Mouse (Mus musculus) liver, embryonic 12.5 days (tissue): Measurements from ENCODE around the gene Pomp. TPM values are rescaled to one million over a fixed set of nuclear protein-coding genes. Genes with fewer than 3 reads are reported as not detected.

Source experiments
- ATAC-seq: fragments of 200-750 bp; cut with Nextera tagmentation; 2 replicates; pipeline ENCODE4 v1.8.0; 2017; ENCODE audit warnings: moderate number of reproducible peaks, mild to moderate bottlenecking, moderate library complexity
- H3K27ac ChIP-seq: fragments of 300-500 bp; sonication (generic); 2 replicates; pipeline ENCODE4 v1.5.1; 2016; ENCODE audit warnings: mild to moderate bottlenecking
- H3K27me3 ChIP-seq: fragments of 300-500 bp; sonication (generic); replicated peaks from 2 replicates; pipeline ENCODE4 v1.6.1; 2016; ENCODE audit warnings: mild to moderate bottlenecking, moderate library complexity
- H3K36me3 ChIP-seq: fragments of 300-500 bp; sonication (generic); 2 replicates; pipeline ENCODE4 v1.6.1; 2016; ENCODE audit warnings: mild to moderate bottlenecking, moderate library complexity
- H3K4me1 ChIP-seq: fragments of 300-500 bp; sonication (generic); 2 replicates; pipeline ENCODE4 v1.6.1; 2016
- H3K4me2 ChIP-seq: fragments of 300-500 bp; sonication (generic); 2 replicates; pipeline ENCODE4 v1.6.1; 2016; ENCODE audit warnings: mild to moderate bottlenecking, moderate library complexity
- H3K4me3 ChIP-seq: fragments of 300-500 bp; sonication (generic); 2 replicates; pipeline ENCODE4 v1.5.1; 2016; ENCODE audit warnings: mild to moderate bottlenecking, moderate library complexity
- H3K9ac ChIP-seq: fragments of 300-500 bp; sonication (generic); 2 replicates; pipeline ENCODE4 v1.6.1; 2016; ENCODE audit warnings: mild to moderate bottlenecking, moderate library complexity
- H3K9me3 ChIP-seq: fragments of 300-500 bp; sonication (generic); replicated peaks from 2 replicates; pipeline ENCODE4 v1.6.1; 2016; ENCODE audit warnings: mild to moderate bottlenecking, moderate library complexity
- WGBS: fragments of 180-500 bp; shearing (Covaris S2); methylation state at CpG from one replicate; pipeline ENCODE4 v1.1.7; 2016; ENCODE audit not compliant: insufficient replicate concordance; 5-methylcytosine and 5-hydroxymethylcytosine counted together
- polyA plus RNA-seq: library from polyadenylated mRNA; unstranded; fragments of >200 nt; fragmentation: Nextera tagmentation; extraction: Ambion mirVana; gene quantifications from 2 replicates; pipeline ENCODE4 v1.2.1, GENCODE M21; 2016

Pomp gene
- 309 and 314 TPM in 2 replicates for polyA plus RNA-seq

DNA sequence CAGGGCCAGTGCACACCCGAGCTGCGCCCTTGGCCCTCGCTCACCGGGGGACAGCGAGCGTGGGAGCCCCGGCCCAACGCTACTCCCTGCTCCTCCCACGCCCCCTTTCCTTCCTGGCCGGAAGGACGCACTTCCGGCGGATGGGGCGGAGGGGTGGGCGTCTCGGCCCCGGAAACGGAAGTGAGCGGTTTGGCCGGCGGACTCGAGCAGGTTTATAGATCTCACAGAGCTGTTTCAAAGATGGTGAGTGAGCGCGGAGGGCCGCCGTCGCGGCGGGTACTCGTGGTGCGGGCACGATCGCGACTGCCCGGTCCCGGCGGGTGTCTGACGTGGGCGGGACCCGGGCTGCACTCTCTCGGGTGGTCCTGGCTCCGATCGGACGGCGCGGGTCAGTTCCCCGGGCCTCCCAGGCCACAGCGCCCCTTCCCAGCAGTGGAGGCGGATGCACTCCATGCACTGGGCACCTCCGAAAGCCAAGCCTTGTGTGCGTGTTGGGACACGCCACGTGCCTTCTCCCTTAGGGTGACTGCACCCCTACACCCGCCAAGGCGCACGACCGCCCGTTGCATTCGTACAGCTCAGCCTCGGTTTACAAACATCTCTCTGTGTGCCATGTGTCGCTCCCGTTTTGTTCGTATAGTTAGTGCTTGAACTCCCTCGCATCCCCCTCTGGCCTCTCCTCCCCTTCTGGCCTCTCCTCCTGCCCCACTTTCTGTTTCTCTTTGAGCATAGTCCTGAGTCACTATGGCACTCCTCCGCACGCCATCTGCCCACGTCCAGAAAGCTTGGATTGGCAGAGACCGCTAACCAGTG lies at the start of gene Pomp:
Gene Pomp, plus strand, starts transcription at position 13 of the 813 bp plus-strand sequence.
- Histone ChIP-seq H3K4me3 (peak within 1 kb of the TSS; percentile 99), H3K4me2 (peak within 1 kb of the TSS; percentile 88), H3K27me3 (no peaks in the 10 kb centered on the region), H3K9me3 (no peaks in the 10 kb centered on the region), H3K36me3 (peaks cover 36% of the 10 kb centered on the region), H3K9ac (peak within 1 kb of the TSS; percentile 94), H3K27ac (peak within 1 kb of the TSS; percentile 85), H3K4me1 (peaks cover 25% of the 10 kb centered on the region)
- ATAC-seq, result peak; percentile 87
- under 1% methylated on average over 68 of the region's 68 CpGs for WGBS

DNA sequence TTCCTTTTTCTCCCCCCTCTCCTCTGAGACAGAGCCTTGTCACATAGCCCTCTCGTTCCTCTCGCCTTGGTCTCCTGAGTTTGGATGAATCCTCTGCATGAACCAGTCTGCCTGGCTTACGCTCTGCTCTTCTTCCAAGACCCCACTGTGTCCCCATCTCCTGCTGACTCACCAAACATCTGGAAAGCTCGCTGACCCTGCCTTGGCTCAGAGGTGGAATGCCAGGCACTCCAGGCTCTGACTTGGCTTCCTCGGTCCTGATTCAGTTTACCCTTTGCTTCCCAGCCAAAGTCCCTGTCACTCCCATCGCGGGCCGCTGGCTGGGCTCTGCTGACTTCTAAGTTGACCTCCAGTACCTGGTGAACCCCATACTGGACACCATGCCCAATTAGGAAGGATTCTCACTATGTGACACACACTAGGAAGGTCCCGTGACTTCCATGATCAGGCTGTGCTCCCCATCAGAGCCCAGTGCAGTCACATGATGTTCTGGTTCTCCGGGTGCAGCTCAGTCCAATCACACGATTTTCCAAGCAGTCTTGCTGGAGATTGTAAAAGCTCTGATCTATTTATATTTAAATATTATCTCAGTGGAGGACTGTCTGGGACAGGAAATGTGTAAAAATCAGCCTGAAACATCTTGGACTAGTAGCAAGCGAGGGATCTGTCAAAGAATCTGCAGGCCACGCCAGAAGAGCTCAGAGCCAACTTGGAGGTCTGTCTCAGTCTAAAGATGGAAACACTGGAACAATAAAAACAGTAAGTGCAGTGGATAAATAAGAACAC lies 47.8 kb upstream of the Pomp start:
- H3K9me3 ChIP-seq, result peaks cover 4% of the 10 kb centered on the region
- WGBS, result 74% methylated on average over 13 of the region's 13 CpGs
- ATAC-seq, result no peak
- H3K27ac ChIP-seq, result no peak overlapping the region
- no peaks in the 10 kb centered on the region for H3K27me3 ChIP-seq
- H3K4me3 ChIP-seq, result no peak overlapping the region
- no peak overlapping the region for H3K9ac ChIP-seq
- H3K4me2 ChIP-seq, result no peak overlapping the region
- H3K36me3 ChIP-seq, result no peaks in the 10 kb centered on the region
- peaks cover 6% of the 10 kb centered on the region; the same call in 1 of the 2 replicates for H3K4me1 ChIP-seq

GRCm38 (mm10) chr5:147814971-147815370 lies 45.3 kb upstream of the Pomp start:
- Histone ChIP-seq H3K4me1 (peaks cover 6% of the 10 kb centered on the region; the same call in 1 of the 2 replicates), H3K4me2 (no peak overlapping the region), H3K9me3 (peaks cover 7% of the 10 kb centered on the region), H3K4me3 (no peak overlapping the region), H3K27ac (no peak overlapping the region), H3K27me3 (no peaks in the 10 kb centered on the region), H3K9ac (no peak overlapping the region), H3K36me3 (no peaks in the 10 kb centered on the region)
- no peak for ATAC-seq
- 65% methylated on average over 13 of the region's 13 CpGs for WGBS

- no peak overlapping the region for H3K4me3 ChIP-seq
- no peak overlapping the region for H3K27ac ChIP-seq
- H3K9me3 ChIP-seq, result peaks cover 7% of the 10 kb centered on the region
- 35% methylated on average over 8 of the region's 8 CpGs for WGBS
- 0 out of 2 replicates have a peak overlapping the region, but pooled peaks have one; percentile 10 for H3K4me2 ChIP-seq
- ATAC-seq, result peak; percentile 88
- H3K27me3 ChIP-seq, result no peaks in the 10 kb centered on the region
- H3K9ac ChIP-seq, result no peak overlapping the region
- no peaks in the 10 kb centered on the region for H3K36me3 ChIP-seq
- H3K4me1 ChIP-seq, result peaks cover 6% of the 10 kb centered on the region; the same call in 1 of the 2 replicates
Observed at GRCm38 (mm10) chr5:147815592-147815991, 44.7 kb upstream of the Pomp start.

DNA sequence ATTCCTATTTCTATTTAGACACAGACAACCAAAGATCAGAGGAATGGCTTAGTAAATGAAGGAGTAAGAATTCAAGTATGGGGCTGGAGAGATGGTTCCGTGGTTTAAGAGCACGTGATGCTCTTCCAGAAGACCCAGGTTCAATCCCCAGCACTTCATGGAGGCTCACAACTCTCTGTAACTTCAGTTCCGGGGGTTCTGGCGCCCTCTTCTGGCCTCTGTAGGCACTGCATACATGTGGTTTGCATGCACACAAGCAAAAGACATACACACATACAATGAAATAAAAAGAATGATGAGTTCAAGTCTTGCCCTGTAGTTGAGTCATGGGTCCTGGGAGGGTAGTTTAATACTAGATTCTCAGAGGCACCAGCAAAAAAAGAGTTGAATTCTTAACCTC lies 43.8 kb upstream of the Pomp start:
- no peak overlapping the region for H3K4me2 ChIP-seq
- 45% methylated on average over 4 of the region's 4 CpGs for WGBS
- peaks cover 7% of the 10 kb centered on the region for H3K9me3 ChIP-seq
- no peak for ATAC-seq
- H3K36me3 ChIP-seq, result no peaks in the 10 kb centered on the region
- no peak overlapping the region for H3K4me3 ChIP-seq
- H3K27ac ChIP-seq, result no peak overlapping the region
- no peaks in the 10 kb centered on the region for H3K27me3 ChIP-seq
- peaks cover 6% of the 10 kb centered on the region; the same call in 1 of the 2 replicates for H3K4me1 ChIP-seq
- H3K9ac ChIP-seq, result no peak overlapping the region

- Histone ChIP-seq H3K9me3 (peaks cover 7% of the 10 kb centered on the region), H3K27me3 (no peaks in the 10 kb centered on the region), H3K4me1 (peaks cover 6% of the 10 kb centered on the region; the same call in 1 of the 2 replicates), H3K27ac (no peak overlapping the region), H3K9ac (no peak overlapping the region), H3K36me3 (no peaks in the 10 kb centered on the region), H3K4me3 (no peak overlapping the region), H3K4me2 (no peak overlapping the region)
- WGBS, result 80% methylated on average over 9 of the region's 9 CpGs
- ATAC-seq, result no peak
Observed at GRCm38 (mm10) chr5:147817747-147818496, 42.3 kb upstream of the Pomp start.

DNA sequence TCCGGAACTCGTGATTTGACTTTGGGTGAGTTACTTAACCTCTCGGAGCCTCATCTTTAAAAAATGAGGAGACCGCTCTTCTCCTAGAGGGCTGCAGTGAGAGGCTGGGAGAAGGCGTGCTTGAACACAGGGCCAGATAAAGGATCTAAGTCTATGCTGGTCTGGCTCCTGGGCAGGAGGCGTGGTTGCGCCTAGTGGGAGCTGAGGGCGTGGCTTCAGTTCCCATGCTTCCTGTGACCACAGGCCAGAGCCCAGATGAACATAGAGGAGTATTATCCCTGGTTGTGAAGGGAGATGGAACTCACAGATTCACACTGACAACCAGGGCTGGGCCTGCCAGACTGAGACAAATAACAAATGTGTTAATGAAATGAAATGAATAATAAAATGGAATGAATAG lies 41.4 kb upstream of the Pomp start:
- H3K4me1 ChIP-seq, result peaks cover 6% of the 10 kb centered on the region; the same call in 1 of the 2 replicates
- no peaks in the 10 kb centered on the region for H3K27me3 ChIP-seq
- 75% methylated on average over 8 of the region's 8 CpGs for WGBS
- no peak overlapping the region for H3K4me2 ChIP-seq
- no peak overlapping the region for H3K9ac ChIP-seq
- no peak overlapping the region for H3K4me3 ChIP-seq
- H3K27ac ChIP-seq, result no peak overlapping the region
- H3K36me3 ChIP-seq, result no peaks in the 10 kb centered on the region
- peaks cover 7% of the 10 kb centered on the region; the same call in 1 of the 2 replicates for H3K9me3 ChIP-seq
- no peak for ATAC-seq

DNA sequence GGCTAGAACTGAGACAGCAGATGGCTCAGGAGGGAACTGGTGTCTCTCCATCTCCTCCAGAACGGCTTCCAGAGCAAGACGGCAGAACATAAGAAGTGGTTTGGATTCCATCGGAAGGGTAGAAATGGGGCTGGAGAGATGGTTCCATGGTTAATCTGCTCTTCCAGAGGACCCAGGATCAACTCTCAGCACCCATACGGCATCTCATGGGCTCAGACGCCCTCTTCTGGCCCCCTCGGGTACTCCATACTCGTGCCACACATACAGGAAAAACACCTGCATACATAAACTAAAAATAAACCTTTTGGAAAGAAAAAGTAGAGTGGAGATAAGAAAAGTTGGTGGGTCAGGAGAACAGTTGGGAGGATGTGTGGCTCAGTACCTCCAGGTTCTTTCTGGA lies 40.4 kb upstream of the Pomp start:
- H3K9me3 ChIP-seq, result peaks cover 7% of the 10 kb centered on the region; the same call in 1 of the 2 replicates
- no peak overlapping the region for H3K27ac ChIP-seq
- peaks cover under 1% of the 10 kb centered on the region for H3K27me3 ChIP-seq
- no peaks in the 10 kb centered on the region for H3K36me3 ChIP-seq
- no peak overlapping the region for H3K4me2 ChIP-seq
- no peak overlapping the region for H3K4me3 ChIP-seq
- 76% methylated on average over 7 of the region's 7 CpGs for WGBS
- H3K4me1 ChIP-seq, result peaks cover 6% of the 10 kb centered on the region; the same call in 1 of the 2 replicates
- ATAC-seq, result no peak
- no peak overlapping the region for H3K9ac ChIP-seq

DNA sequence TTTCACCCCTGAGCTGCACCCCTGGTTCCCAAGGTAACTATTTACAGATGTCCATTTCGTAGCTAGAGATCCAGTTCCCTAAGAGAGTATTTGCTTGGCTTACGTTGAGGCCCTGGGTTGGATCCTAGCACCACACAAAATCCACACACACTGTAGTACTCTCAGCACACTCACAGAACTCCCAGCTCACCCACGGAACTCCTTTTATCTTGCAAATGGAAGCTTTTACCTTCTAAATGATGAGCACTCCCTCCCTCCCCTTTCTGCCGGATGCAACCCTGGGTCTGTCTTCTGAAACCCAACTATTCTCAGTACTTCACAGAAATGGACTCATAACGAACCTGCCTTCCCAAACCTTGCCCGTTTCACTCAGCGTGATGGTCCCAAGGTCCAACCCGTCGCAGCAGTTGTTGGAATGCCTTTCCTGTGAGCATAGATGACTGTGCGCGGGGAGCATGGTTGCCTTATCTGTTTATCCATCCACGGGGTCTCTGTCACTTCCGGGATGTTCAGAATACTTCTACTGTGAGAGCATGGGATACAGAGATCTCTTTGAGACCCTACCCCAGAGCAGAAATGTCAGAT lies 36.1 kb upstream of the Pomp start:
- no peak overlapping the region for H3K4me2 ChIP-seq
- H3K9ac ChIP-seq, result no peak overlapping the region
- ATAC-seq, result no peak
- H3K4me3 ChIP-seq, result no peak overlapping the region
- H3K36me3 ChIP-seq, result no peaks in the 10 kb centered on the region
- H3K27me3 ChIP-seq, result peaks cover 30% of the 10 kb centered on the region
- WGBS, result 54% methylated on average over 13 of the region's 13 CpGs
- no peaks in the 10 kb centered on the region for H3K9me3 ChIP-seq
- peaks cover 7% of the 10 kb centered on the region for H3K4me1 ChIP-seq
- no peak overlapping the region for H3K27ac ChIP-seq

GRCm38 (mm10) chr5:147825375-147825969 lies 34.8 kb upstream of the Pomp start:
- peak; percentile 32; the same call in 1 of the 2 replicates for ATAC-seq
- H3K27ac ChIP-seq, result no peak overlapping the region
- H3K4me3 ChIP-seq, result no peak overlapping the region
- H3K4me1 ChIP-seq, result peaks cover 7% of the 10 kb centered on the region
- H3K9me3 ChIP-seq, result no peaks in the 10 kb centered on the region
- no peak overlapping the region for H3K9ac ChIP-seq
- no peaks in the 10 kb centered on the region for H3K36me3 ChIP-seq
- 8% methylated on average over 22 of the region's 22 CpGs for WGBS
- peak overlapping the region; percentile 3; the same call in 1 of the 2 replicates for H3K4me2 ChIP-seq
- H3K27me3 ChIP-seq, result peaks cover 30% of the 10 kb centered on the region

DNA sequence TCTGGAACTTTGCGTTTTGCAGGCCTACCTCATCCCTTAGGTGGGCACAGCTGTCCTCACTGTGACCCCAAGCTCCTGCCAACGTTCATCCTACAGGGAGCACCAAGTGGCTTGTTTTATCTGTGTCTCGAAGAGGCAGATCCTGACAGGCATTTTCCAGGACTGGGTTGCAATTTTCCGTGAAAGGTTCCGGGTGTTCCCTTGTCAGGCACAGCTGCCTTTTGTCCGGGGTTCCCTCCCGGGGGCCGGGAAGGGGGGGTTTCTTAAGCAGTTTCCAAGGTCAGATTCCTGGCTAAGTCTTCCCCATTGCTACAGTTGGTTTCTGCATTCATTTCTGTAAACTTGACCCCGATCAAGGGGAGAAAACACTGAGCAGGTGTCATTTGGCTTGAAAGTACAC lies 34.2 kb upstream of the Pomp start:
- Histone ChIP-seq H3K9me3 (no peaks in the 10 kb centered on the region), H3K27ac (no peak overlapping the region), H3K4me3 (no peak overlapping the region), H3K9ac (no peak overlapping the region), H3K36me3 (no peaks in the 10 kb centered on the region), H3K4me1 (peaks cover 7% of the 10 kb centered on the region), H3K27me3 (peaks cover 30% of the 10 kb centered on the region), H3K4me2 (peak overlapping the region; percentile 3; the same call in 1 of the 2 replicates)
- no peak for ATAC-seq
- 35% methylated on average over 9 of the region's 9 CpGs for WGBS
